In the genomic region with DNA sequence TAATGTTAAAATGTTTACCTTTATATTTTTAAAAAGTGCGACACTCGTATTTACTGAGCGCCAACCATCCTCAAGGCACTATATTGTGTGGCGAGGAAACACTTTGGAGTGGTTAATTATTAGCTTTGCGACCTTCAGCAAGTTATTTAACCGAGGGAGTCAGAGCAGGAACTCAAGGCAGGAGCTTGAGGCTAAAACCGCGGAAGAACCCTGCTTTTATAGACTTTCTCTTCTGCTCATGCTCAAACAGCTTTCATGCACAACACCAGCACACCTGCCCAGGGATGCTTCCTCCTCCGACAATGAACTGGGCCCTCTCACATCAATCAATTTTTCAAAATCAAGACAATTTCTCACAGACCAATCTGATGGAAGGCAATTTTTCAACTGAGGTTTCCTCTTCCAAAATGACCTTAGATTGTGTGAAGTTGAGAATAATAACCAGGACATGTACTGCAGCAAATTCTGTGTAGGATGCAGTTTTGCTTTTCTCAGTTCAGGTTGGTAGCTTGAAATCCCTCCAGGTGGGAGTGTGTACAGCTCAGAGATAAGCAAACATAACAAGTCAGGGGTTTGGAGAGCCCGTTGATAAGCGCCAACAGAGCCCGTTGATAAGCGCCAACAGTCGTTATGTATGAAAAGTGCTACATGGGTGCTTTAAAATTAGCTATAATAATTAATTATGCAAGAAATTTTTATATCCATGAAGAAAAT, we compare ENCODE assay signal across 8 mouse cellular contexts. TPM values are rescaled to one million over a fixed set of nuclear protein-coding genes. Genes with fewer than 3 reads are reported as not detected.
DNase-seq lines count a peak whose midpoint lies in the region; ATAC-seq lines count a peak whose summit lies in the region.

No protein-coding gene starts in this region.

- peak overlapping the region; percentile 75 for H3K4me3 ChIP-seq in forebrain, embryonic 13.5 days
- peak overlapping the region; percentile 97 for H3K4me3 ChIP-seq in kidney, embryonic 16.5 days (ENCODE audit: low read length)
- H3K4me3 ChIP-seq in midbrain, embryonic 11.5 days (ENCODE audit: low read depth, low read length), result peak overlapping the region; percentile 66

- H3K9me3 ChIP-seq in forebrain, embryonic 13.5 days (replicated peaks), result no peaks in the 10 kb centered on the region
- no peaks in the 10 kb centered on the region for H3K9me3 ChIP-seq in kidney, embryonic 16.5 days (ENCODE audit: low read length)
- no peaks in the 10 kb centered on the region for H3K9me3 ChIP-seq in midbrain, embryonic 11.5 days (ENCODE audit: control insufficient read depth, low read length)

- whole genome bisulfite sequencing in forebrain, embryonic 13.5 days, result 33% methylated on average over 14 of the region's 14 CpGs
- 29% methylated on average over 14 of the region's 14 CpGs for WGBS in kidney, embryonic 16.5 days
- WGBS in midbrain, embryonic 11.5 days, result 37% methylated on average over 14 of the region's 14 CpGs

- peak overlapping the region; percentile 40; the same call in 1 of the 2 replicates for H3K27ac ChIP-seq in forebrain, embryonic 13.5 days
- peak overlapping the region; percentile 60 for H3K27ac ChIP-seq in kidney, embryonic 16.5 days (ENCODE audit: low read length)
- no peak overlapping the region for H3K27ac ChIP-seq in midbrain, embryonic 11.5 days (ENCODE audit: low read depth, low read length)

- no peaks in the 10 kb centered on the region for H3K36me3 ChIP-seq in forebrain, embryonic 13.5 days (ENCODE audit: poor library complexity, severe bottlenecking)
- H3K36me3 ChIP-seq in kidney, embryonic 16.5 days (ENCODE audit: insufficient read depth, low read length), result no peaks in the 10 kb centered on the region
- no peaks in the 10 kb centered on the region for H3K36me3 ChIP-seq in midbrain, embryonic 11.5 days (ENCODE audit: control insufficient read depth, insufficient read depth, low read length)

- H3K4me2 ChIP-seq in forebrain, embryonic 13.5 days, result peak overlapping the region; percentile 88
- H3K4me2 ChIP-seq in kidney, embryonic 16.5 days (replicated peaks; ENCODE audit: low read depth, low read length), result peak overlapping the region; percentile 60
- H3K4me2 ChIP-seq in midbrain, embryonic 11.5 days, result peak overlapping the region; percentile 71

- DNase-seq in kidney, adult 11 months, result peak; percentile 70
- no peak for DNase-seq in kidney, adult 9 months
- peak; percentile 18 for DNase-seq in ZHBTc4 (ENCODE audit: low read depth, low spot score)
- DNase-seq in midbrain, embryonic 11.5 days (ENCODE audit: low spot score, missing footprints), result peak; percentile 88
- no peak for DNase-seq in adrenal gland, postnatal 4 days (ENCODE audit: low spot score in 2 of 2)
- DNase-seq in adrenal gland, adult 18-20 months (ENCODE audit: low spot score in 2 of 2), result no peak

- peak; percentile 52 for ATAC-seq in forebrain, embryonic 13.5 days
- ATAC-seq in kidney, embryonic 16.5 days (ENCODE audit: low FRiP score, low TSS enrichment), result peak; percentile 88
- peak; percentile 57 for ATAC-seq in midbrain, embryonic 11.5 days (ENCODE audit: low FRiP score)

- H3K4me1 ChIP-seq in forebrain, embryonic 13.5 days, result peaks cover 14% of the 10 kb centered on the region
- peaks cover 10% of the 10 kb centered on the region for H3K4me1 ChIP-seq in kidney, embryonic 16.5 days (ENCODE audit: insufficient read depth, low read length)
- peaks cover 5% of the 10 kb centered on the region for H3K4me1 ChIP-seq in midbrain, embryonic 11.5 days (ENCODE audit: control insufficient read depth, insufficient read depth, low read length)

- peak overlapping the region; percentile 63 for H3K9ac ChIP-seq in forebrain, embryonic 13.5 days
- peak overlapping the region; percentile 51 for H3K9ac ChIP-seq in kidney, embryonic 16.5 days (replicated peaks; ENCODE audit: low read length)
- H3K9ac ChIP-seq in midbrain, embryonic 11.5 days (ENCODE audit: low read length), result peak overlapping the region; percentile 60

- H3K27me3 ChIP-seq in forebrain, embryonic 13.5 days, result no peaks in the 10 kb centered on the region
- H3K27me3 ChIP-seq in kidney, embryonic 16.5 days (ENCODE audit: insufficient read depth, low read length), result no peaks in the 10 kb centered on the region
- H3K27me3 ChIP-seq in midbrain, embryonic 11.5 days (ENCODE audit: control insufficient read depth, insufficient read depth, low read length), result no peaks in the 10 kb centered on the region

RNA-seq across cellular contexts. Expression of gene Pigu, which starts 0.6 kb away (rescaled TPM):
- polyA plus RNA-seq in forebrain, embryonic 13.5 days (2015; fragmentation: Nextera tagmentation; extraction: Ambion mirVana), result 44.6 and 49.1 TPM in 2 replicates
- 65.0 and 72.5 TPM in 2 replicates for polyA plus RNA-seq in kidney, embryonic 16.5 days (2015; fragmentation: Nextera tagmentation; extraction: Ambion mirVana)
- polyA plus RNA-seq in midbrain, embryonic 11.5 days (2014; fragmentation: Nextera tagmentation; extraction: Ambion mirVana), result 52.8 and 63.6 TPM in 2 replicates
- total RNA-seq in adrenal gland, postnatal 4 days (2021), result 10 to 100 TPM; 34.2 to 36.4 TPM
- total RNA-seq in adrenal gland, adult 18-20 months (2021), result 10 to 100 TPM; 29.9 to 33.4 TPM

RNA-seq across cellular contexts. Expression of gene Trp53inp2, which starts 23.0 kb away (rescaled TPM):
- polyA plus RNA-seq in forebrain, embryonic 13.5 days (2015; fragmentation: Nextera tagmentation; extraction: Ambion mirVana), result 72.3 and 72.8 TPM in 2 replicates
- 28.5 and 36.9 TPM in 2 replicates for polyA plus RNA-seq in kidney, embryonic 16.5 days (2015; fragmentation: Nextera tagmentation; extraction: Ambion mirVana)
- 63.4 and 63.9 TPM in 2 replicates for polyA plus RNA-seq in midbrain, embryonic 11.5 days (2014; fragmentation: Nextera tagmentation; extraction: Ambion mirVana)
- 100 to 1,000 TPM; 156 to 163 TPM for total RNA-seq in adrenal gland, postnatal 4 days (2021)
- 100 to 1,000 TPM; 293 to 384 TPM for total RNA-seq in adrenal gland, adult 18-20 months (2021)

Comparison
In these comparisons a context has a peak if more than half of its experiments do, and no peak if none do; other contexts are left out.
1. DNase-seq: peak in kidney, adult 11 months (single experiment), ZHBTc4 (single experiment) and midbrain, embryonic 11.5 days (single experiment); none in kidney, adult 9 months (single experiment), adrenal gland, postnatal 4 days (0 of 2) and adrenal gland, adult 18-20 months (0 of 2).
2. Peak in every context shown above with its lines, with median percentiles within 50 percentile points of each other: ATAC-seq, H3K4me2 ChIP-seq, H3K4me3 ChIP-seq and H3K9ac ChIP-seq.